Mouse (Mus musculus) cerebellum, adult 9-11 months (tissue): ENCODE measurements at regions not wholly inside any gene's neighbourhood (a gene's known extent, or its start where the extent isn't known, plus 50 kb on each side); places are given as distances from the start of the nearest gene placed in this dataset.
"Not testable (repeated sequence)": the region's sequence is repeated elsewhere in the genome, so short reads cannot be mapped to it uniquely, and the experiment has no call there.

Source experiments
- DNase-seq: peaks from one replicate; pipeline ENCODE4 v3.0.0; 2022

DNA sequence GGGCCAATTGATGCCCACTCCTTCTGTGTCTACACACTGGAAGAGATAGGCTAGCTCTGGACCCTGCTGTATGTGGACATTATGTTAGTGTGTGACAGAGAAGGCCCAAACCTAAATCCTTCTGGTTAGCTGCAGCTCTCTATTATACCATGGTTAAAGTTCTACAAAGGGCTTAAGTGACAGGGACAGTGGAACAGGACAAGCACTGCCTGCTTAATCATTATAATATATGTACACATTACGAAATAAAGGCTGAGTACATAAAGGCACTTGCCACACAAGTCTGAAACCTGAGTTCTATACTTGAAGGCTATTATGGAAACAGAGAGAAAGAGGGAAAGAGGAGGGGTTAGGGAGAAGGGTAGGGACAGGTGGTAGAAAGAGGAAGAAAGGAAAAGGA is 55.2 kb downstream of the Rdh14 start:
- DNase-seq, result no peak

DNA sequence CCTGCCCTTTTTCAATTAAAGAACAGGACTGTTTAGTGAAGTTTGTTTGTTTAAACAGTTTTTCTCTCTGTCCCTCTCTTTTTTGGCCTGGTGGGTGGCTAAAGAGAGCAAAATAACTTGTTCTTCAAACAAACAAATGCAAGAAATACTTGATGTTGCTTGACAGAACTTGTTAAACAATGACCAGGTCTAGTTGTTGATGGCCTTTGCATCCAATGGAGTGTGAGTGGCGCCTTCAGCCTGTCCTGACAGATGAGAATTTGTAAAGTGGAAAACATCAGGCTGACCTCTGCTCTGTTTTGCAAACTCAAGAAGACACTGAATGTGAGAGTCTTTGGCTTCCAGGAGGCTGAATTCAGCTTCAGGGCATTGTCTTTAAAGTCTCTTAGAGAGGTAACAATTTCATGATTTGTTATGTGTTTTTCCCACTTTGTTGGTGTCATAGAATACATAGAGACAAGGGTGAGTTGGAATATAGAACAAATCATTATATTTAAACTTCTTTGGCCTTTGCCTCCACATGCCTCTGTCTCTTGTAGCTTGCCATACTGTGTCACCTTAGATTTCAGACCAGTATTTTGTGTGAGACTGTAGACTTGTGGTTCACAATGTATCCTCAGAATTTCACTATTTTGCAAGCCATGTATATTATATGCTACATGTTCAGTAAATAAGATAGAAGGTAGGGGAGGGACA is 67.5 kb downstream of the Rdh14 start:
- DNase-seq, result no peak

DNA sequence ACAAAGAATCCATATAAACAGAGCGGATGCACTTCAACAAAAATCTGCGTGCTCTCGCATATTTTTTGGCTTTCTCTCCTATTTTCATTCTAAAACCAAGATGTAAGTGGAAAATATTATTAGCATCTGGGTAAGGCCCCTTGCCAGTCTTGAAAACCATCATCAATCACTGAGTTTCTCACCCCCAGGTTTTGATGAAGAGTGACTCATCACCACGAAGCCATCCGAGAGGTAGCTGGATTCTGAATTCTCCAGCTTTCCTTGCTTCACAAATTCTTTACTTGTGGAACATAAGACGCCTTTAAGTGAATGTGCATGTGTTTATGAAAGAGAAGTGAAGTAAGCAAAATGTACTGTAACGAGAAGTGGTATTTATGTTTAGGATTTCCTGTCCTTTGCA is 71.2 kb downstream of the Rdh14 start:
- DNase-seq, result no peak

DNA sequence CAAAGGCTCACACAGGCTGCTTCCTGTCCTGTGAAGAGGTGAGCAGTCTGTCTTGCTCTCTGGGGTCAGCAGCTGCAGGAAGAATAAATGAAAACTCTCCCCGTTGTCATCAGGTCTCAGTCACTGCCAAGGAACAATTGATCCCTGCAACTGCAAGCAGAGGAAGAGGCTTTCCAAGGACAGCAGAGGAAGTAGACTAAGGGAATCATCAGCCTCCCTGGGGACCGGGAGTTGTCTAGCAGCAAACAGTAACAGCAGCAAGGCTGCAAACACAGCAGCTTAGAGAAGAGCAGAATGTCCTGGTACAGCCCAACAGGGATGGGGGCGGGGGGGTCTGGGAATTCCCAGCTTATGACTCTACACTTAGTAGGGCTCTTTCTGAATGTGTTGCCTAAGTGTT is 72.4 kb downstream of the Rdh14 start:
- DNase-seq, result no peak

DNA sequence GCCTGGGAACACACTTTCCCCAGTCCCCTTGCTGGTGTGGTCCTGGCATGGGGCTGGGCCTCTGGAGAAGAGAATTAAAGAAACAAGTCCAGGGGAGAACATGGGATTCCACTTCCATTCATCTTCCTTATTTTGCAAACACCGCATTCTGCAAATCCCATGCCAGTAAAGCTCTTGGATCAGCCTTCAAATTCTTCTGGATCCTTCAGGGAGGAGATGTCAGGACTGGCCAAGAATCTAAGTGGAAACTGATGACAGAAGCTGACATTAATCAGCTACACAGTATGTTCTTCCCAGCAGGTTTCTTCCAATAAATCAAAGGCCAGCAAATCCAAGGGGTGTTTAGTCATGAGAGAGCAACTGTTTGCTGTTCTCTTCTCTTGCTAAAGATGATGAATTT is 83.4 kb downstream of the Rdh14 start:
- DNase-seq, result no peak

DNA sequence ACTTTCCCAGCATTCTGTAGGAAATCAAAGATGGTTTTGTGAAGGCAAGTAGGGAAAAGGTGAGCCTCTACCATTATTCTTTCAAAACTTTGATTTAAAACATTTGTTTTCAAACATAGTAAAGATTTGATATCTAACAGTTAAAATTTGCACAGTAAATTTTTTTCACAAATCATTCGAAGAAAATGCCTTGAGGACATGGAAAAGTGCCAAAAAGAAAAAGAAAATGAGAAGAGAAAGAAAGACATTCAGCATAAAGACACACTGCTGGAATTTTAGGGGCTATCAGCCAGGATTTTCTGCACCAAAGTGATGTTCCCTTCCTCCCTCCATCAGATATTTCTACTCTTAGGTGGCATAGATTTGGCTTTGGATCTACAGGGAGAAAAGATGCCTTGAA is 90.2 kb downstream of the Rdh14 start:
- no peak for DNase-seq

DNA sequence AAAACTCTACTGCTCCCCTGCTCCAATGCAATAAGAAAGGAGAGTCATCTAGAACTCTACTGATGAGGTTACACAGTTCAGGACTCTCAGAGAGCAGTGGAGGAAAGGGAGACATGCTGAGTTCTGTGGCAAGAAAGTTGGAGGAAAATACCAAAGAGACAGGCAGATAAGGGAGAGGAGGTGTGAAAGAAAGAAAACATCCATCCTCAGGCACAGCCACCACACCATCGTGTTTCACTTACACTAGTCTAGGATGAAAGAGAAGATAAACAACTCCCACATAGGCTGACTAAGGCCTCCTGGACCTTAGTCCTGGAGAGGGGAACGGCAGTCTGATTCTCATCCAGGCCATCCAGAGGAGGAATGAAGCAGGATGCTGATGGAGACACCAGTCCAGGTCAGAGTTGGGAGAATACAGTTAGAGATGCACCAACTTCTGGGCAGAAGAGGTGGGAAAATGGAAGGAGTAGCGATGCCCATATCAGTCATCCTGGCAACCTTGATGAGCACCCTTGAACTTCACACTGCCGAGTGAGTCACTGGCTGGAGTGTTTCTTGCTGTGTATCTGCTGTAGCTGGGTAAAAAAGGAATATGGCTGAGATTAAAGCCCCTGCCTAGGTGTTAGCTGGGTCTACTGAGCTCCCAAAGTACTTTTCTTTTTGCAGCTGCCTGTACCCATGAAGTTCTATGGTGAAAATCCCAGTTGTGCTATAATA is 91.9 kb downstream of the Rdh14 start:
- DNase-seq, result no peak

DNA sequence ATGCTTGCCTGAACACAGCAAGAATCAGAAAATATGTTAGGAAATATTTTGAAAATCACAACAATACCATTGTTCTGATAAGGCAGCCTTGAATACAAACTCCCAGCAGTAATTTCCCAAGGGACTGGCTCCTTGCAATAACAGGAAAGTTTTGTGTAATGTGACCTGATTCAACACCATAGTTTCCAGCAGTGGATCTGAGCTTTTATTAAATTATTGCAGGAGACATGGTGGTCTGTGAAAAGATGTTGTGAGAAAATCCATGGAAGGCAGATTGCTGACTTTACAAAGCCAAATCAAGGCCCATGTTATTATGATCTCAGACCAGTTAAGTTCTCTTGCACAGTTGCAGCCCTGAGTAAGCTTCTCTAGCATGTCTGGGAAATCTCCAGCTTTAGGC is 116.1 kb downstream of the Rdh14 start:
- DNase-seq, result no peak

DNA sequence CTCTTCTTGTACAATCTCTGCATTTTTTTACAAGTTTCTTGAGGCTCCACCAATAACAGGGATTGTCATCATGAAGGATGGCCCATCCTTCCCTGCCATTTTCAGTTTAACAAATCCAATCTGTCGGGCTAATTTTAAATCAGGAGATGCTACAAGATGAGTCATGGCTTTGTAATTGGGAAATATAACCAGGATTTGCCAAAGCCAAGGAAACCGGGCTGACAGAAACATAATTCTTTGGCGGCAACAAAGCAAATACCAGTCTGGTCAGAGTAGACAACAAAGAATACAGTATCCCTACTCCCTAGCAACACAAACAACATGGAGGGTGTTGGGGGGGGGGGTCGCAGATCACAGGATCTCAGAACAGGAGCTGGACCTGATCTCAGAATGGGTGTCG is 123.0 kb downstream of the Rdh14 start:
- DNase-seq, result no peak

DNA sequence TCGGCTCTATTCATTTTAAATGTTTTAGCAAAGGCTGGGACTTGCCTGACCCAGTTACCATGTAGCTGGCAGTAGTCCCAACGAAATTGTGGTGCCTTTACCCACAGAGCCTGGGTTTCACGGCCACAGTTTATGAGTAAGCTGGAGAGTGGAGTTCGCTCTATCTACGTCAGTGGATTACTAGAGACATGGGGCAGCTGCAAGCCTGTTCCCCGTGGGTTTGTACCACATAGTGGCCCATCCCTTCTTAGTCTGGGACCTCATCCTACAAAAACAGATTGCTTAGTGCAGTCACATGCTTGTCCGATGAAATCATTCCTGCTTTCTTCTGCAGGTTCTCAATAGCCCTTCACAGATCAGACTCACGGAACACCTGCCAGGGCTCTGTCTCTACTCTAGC is 123.7 kb downstream of the Rdh14 start:
- DNase-seq, result no peak

DNA sequence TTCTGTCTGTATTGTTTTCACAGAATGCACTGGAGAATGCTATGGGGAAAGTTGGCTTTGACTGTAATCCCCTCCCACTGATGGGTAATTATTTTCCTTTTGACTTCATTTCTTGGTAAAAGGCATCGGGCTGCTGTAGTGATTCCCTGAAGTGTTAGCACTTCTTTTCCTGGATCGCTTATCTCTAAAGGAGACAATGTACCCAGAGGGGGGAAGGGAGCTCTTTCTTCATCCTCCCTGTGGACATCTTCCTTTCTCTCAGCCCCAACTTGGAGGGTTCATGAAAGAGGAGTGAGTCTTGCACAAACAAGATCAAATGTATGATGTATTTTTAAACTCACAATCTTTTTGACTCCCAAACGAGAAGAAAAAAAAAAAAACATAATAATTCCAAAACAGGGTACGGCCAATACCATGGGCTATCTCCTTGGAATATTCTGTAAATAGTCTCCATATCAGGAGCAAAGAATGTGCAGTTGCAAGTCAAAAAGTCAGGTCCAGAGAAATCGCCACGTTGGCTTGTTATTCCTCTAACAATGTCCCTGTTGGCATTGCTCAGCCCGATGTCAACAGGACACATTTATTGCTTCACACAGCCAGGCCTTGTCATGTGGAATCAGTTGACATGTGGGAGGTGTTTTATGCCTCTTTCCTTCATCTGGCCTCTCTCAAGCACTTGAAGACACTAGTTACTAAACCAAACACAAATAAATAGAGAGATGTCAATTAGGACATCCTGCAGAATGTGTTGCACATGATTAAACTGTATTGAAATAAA is 134.1 kb downstream of the Rdh14 start:
- no peak for DNase-seq

DNA sequence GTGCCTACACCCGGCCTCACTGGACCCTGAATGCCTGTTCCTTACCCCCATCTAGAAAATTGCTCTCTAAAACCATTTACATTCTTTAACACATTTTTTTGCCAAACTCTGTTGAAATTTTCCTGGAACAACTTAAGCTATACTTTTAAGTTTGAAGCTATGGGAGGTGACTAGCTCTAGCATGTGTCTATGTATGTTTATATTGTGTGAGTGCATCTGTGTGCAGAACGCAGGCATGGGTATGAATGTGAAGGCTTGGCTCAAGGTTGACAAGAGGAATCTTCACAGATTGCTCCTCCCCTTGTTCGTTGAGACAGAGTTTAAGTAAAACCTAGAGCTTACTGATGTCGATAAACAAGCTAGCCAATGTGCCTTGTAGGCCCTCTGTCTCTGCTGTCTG is 135.4 kb downstream of the Rdh14 start:
- DNase-seq, result no peak

DNA sequence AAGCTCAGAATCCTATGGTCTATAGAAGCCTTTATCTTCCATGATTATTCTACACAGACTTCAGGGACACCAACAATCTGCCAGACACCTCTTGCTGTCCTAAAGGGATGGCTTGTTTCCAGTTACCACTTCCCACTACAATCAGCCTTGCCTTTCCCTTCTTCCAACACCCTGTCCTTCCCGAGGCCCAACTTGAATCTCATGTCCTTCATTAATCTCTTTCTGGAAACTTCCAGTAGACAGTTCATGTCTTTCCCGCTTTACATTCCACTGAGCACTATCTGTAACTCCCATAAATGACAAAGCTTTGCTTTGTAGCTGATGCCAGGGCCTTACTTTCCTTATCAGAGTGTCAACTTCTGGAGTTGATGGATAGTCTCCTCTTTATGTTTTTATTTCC is 138.5 kb downstream of the Rdh14 start:
- no peak for DNase-seq

DNA sequence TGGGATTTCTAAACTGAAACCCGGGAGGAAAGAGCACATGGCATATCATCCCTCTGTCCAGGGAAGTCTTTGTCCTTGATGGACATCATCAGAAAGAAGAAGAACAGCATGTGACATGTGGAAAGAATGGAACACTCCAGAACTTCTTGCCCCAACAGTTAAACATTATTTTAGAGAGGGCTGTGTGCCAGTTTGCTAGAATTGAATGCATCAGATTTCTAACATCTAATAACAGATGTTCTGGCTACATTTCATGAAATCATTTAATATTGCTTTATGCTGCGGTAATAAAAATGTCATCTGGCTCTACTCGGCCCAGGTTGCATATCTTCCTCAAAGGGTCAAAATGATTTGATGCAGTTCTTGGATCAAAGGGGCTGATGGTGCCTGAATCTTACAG is 140.4 kb downstream of the Rdh14 start:
- no peak for DNase-seq

DNA sequence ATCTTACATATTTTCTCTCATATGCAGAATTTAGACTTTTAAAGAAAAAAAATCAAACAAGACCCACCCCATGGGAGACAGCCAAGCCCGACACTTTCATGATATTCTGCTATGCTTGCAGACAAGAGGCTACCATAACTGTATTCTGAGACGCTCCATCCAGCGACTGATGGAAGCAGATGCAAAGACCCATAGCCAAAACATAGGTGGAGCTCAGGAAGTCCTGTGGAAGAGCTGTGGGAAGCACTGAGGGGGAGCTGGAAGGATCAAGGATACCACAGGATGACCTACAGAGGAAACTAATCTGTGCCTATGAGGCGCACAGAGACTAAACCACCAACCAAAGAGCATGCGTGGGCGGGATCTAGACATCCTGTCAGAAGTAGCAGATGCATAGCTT is 143.4 kb downstream of the Rdh14 start:
- DNase-seq, result no peak

DNA sequence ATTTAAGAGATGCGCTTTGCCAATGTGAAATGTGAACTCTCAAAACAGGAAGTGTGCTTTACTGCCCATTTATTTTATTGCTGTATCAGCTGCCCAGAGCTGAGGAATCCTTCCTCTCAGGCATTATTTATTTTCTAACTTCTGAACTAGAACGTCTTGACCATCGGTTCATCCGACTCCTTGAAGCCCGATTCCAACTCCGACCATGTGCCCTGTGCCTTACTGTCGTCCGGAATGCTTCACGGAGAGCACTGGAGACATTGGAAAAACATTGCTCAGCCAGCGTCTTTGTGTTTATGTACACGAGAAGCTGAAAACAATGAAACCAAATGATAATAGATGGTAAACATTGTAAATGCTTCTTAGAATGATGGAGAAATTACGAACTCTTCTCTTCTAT is 145.7 kb downstream of the Rdh14 start:
- no peak for DNase-seq

DNA sequence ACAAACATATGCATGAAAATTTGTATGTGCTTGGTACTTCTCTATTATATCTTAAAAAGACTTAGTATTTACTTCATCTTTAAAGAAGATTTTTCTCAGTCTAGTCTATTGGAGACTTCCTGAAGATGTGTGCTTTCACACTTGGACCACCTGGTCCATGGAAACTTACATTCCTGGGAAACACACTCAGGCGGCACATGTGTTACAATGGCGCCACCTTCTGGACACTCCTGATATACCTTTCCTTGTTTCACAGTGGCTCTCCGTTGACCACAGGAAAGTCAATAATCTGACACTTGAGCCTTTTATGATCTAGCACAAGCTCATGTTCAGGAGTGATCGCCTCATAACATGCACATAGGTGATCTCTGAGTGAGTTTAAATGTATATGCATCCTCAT is 146.5 kb downstream of the Rdh14 start:
- DNase-seq, result no peak

DNA sequence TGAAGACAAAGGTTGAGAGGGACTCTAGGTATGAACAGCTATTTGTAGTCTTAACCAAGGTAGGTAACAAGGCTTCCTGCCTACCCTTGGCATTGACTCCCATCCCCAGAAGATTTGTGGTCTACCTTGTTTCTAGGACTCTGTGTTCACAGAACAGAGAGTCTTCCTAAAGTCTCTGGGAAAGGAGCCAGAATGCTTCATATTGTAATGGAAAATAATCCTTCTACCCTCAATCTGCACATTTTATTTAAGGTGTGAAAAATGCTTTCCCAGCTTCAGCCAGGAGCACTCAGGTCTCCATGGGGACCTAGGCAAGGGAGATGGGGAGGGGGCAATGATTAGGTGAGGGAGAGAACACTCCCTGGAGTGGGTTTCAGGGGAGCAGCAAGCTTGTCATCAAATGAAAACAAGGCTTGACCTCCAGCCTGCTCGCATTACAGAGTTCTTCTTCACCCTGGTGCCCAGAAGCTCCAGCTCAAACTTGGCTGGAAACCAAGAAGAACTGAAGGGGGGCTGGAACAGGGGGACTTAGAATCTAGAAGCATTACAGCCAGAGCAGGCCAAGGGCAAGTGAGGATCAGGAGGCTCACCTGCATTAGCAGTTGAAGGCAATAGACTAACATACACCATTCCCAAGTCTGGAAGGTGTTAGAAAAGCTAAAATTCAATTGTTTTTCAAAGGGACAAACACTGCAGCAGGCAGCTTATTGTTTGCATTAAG is 159.1 kb downstream of the Rdh14 start:
- DNase-seq, result no peak

DNA sequence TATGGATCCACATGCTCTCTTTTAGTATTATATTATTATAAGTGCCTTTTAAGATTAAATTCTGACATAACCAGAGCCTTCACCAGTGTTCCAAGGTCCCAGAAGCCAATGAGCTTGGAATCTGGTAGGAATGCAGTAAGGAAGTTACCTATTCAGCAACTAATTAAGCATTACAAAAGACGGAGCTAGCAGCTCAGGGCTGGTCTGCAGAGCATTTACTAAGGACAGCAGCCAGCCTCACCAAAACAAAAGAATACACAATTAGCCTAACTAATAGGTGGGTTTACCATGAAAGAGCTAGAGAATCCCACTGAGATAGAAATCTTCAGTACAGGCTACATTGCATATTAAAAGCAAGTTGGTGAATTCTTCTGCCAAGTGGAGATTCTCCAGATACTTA is 164.1 kb downstream of the Rdh14 start:
- DNase-seq, result not testable (repeated sequence)

DNA sequence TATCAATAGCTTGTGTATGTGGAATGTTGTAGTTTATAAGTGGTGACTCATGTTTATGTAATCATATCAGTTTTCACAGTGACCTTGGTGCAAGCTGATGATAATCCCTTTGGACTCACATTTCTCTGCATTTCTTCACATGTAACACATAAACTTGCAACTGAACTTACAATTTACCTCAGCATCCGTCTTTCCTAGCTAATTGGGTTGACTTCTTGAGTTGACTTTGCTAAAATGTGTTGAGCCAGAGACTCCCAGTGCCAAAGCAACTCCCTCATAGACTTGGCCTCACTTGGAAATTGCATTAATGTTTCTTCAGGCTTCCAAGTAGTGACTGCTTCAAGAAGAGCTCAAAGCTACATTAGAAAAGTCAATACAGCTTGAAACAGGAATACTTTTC is 172.4 kb downstream of the Rdh14 start:
- no peak for DNase-seq

DNA sequence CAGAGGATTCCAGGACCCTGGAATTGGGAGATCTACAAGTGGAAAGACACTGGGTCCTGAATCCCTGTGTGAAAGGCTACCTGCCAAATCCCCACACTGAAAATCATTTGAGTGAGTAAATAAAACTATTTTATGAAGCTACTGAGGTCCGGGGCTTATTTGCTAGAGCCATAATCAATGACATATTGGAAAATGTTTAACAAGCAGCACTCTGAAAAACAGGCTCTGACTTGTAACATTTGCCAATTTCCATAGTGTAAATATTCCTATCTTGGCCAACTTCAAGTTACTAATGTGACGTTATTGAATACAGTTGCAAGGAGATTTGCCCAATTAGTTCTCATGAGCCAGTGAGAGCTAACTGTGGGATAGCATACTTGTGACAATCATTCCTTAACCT is 177.3 kb downstream of the Rdh14 start:
- DNase-seq, result no peak

DNA sequence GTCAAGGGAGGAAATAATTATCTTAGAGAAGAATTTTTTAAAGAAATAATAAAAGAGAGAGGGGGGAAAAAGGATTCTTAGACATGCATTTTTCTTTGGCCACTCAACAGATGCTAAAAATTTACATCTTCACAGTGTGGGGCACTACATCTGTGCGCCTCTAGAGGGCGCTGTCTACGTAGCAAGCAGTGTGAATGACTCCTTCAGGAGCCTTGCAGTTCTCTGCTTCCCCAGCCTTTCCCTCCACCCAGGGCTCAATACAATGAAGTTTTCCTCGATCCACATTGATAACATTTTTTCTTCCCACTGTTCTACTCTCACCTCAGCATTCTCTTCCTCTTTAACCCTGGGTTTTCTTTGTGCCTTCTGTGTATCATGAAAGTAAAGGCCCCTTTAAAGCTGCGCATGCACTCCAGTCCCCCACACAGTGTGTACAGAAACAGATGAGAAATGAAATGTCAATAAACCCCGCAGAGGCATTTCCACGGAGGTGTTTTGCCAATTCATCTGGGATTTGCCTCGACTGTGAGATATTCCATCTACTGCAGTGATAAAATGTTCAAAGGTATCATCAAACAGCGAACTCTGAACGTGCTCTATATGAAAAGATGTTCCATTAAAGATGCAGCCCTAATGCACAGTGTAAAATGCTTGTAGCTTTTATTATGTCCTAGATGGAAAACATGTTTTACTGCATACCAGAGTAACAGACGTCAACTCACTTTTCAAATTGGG is 181.2 kb downstream of the Rdh14 start:
- no peak for DNase-seq

DNA sequence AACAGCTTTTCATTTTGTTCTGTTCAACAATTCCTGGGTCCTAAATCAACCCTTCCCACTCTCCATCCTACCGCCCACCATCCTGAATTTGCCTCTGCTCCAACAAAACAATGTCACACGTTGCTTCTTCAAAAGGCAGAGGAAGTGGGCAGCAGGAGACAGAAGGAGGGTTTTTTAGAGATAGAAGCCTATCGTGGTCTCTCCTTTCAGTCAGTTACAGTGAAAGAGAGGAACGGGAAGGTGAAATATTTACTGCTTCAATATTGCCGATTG is 181.7 kb downstream of the Rdh14 start:
- no peak for DNase-seq
